Mouse (Mus musculus): ENCODE results near the gene Cntn1. TPM values are rescaled to one million over a fixed set of nuclear protein-coding genes. Genes with fewer than 3 reads are reported as not detected.
A peak's percentile ranks its signal among the peaks of the same experiment; 100 is the strongest.
"Not testable (repeated sequence)": the region's sequence is repeated elsewhere in the genome, so short reads cannot be mapped to it uniquely, and the experiment has no call there.

The Cntn1 gene
- polyA plus RNA-seq, 1 experiment from 2014 or later, result 0.51 TPM

DNA sequence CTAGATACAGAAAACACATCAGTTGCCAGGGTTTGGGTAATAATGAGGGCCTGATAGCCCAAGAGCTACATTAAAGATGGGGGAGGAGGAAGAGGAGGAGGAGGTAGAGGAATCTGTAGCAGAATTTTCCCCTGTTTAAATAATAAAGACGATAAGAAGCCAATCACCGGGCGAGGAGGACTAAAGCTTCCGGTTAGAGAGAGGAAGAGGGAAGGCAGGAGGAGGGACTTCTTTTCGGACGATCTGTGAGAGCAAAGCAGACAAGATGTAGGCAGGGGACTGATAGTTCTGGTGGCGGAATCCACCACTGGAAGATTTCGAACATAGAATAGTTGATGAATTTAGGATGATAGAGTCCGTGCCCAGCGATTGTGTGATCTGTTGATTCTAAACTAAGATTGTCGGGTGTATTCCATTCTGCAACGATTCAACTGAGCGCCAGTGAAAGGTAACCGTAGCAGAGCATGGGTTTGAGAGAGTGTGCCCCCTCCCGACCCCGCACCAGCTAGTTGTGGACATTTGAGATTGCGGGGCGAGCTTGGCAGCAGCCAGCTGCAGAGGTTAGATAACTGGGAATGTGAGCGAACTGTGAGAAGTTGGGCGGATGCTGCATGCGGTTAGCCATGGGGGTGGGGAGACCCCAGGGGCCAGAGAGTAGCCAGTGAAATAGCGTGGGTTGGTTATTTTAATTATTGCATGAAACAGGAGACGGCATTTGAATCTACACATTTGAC lies 293.3 kb downstream of the Cntn1 start:
- no peaks in the 10 kb centered on the region for H3K36me3 ChIP-seq (ENCODE audit: insufficient read depth)
- peak overlapping the region; percentile 23; the same call in 1 of the 2 replicates for H3K4me2 ChIP-seq
- TF ChIP-seq CTCF (IDR thresholded peaks at IDR 0.05; ENCODE audit: low read depth), result no peak
- peak; percentile 79; the same call in 1 of the 2 replicates for ATAC-seq (ENCODE audit: insufficient read depth)
- no peaks in the 10 kb centered on the region for H3K27me3 ChIP-seq (ENCODE audit: insufficient read depth, low read length)
- H3K4me1 ChIP-seq (ENCODE audit: insufficient read depth), result no peaks in the 10 kb centered on the region; the same call in 1 of the 2 replicates
- H3K9me3 ChIP-seq (ENCODE audit: low read depth, low read length), result no peaks in the 10 kb centered on the region
- peak overlapping the region; percentile 29 for H3K4me3 ChIP-seq (ENCODE audit: low read depth, low read length)
- DNase-seq, result peak; percentile 26
- 59% methylated on average over 23 of the region's 23 CpGs for WGBS
- peak overlapping the region; percentile 23 for H3K9ac ChIP-seq
- no peak overlapping the region for H3K27ac ChIP-seq (ENCODE audit: low read depth)

DNA sequence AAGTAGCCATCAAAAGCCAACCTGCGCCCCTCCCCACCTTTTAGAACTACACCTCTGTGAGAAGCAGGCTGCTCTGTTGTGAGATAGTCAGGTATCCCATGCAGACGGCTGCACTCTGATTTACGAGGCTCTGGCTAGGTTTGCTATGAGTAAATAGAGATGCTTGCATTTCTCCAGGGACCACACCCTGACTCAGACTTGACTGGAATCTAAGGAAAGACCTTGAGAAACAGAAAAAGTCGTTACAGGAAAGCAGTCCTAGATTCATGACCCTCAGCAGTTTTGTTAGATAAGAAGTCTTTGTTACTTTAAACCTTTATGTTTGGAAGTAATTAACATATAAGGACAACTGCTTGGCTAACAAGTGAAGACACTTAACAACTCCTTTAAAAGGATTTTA lies 296.5 kb downstream of the Cntn1 start:
- ATAC-seq (ENCODE audit: insufficient read depth) (no peak), DNase-seq (no peak)
- no peak overlapping the region for H3K27ac ChIP-seq (ENCODE audit: low read depth)
- no peaks in the 10 kb centered on the region for H3K36me3 ChIP-seq (ENCODE audit: insufficient read depth)
- H3K4me1 ChIP-seq (ENCODE audit: insufficient read depth), result no peaks in the 10 kb centered on the region; the same call in 1 of the 2 replicates
- H3K4me3 ChIP-seq (ENCODE audit: low read depth, low read length), result no peak overlapping the region
- 42% methylated on average over 4 of the region's 4 CpGs for WGBS
- no peak overlapping the region for H3K4me2 ChIP-seq
- H3K27me3 ChIP-seq (ENCODE audit: insufficient read depth, low read length), result no peaks in the 10 kb centered on the region
- no peak overlapping the region for H3K9ac ChIP-seq
- TF ChIP-seq CTCF (IDR thresholded peaks at IDR 0.05; ENCODE audit: low read depth), result no peak
- H3K9me3 ChIP-seq (ENCODE audit: low read depth, low read length), result no peaks in the 10 kb centered on the region

DNA sequence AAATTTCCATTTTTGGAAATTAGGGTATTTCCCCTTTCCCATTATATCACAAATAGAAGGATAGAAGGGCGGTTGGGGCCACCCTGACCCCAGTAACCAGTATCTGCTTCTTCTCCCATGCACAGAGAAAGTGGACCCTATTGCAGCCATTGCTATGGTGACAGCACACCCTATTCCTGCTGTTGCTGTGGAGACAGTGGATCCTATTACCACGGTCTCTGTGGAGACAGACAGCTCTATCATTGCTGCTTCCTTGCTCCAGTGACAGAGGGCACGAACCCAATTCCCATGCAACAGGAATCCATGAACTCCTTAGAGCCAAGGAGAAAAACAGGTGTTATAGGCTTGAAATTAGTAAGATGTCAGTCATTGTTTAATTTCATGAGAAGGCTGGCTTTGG lies 296.9 kb downstream of the Cntn1 start:
- H3K9me3 ChIP-seq (ENCODE audit: low read depth, low read length), result no peaks in the 10 kb centered on the region
- no peak overlapping the region for H3K4me3 ChIP-seq (ENCODE audit: low read depth, low read length)
- H3K36me3 ChIP-seq (ENCODE audit: insufficient read depth), result no peaks in the 10 kb centered on the region
- no peak for DNase-seq
- H3K4me2 ChIP-seq, result no peak overlapping the region
- no peaks in the 10 kb centered on the region for H3K27me3 ChIP-seq (ENCODE audit: insufficient read depth, low read length)
- no peak for TF ChIP-seq CTCF (IDR thresholded peaks at IDR 0.05; ENCODE audit: low read depth)
- no peak overlapping the region for H3K9ac ChIP-seq
- H3K4me1 ChIP-seq (ENCODE audit: insufficient read depth), result no peaks in the 10 kb centered on the region; the same call in 1 of the 2 replicates
- H3K27ac ChIP-seq (ENCODE audit: low read depth), result no peak overlapping the region
- 28% methylated on average over 3 of the region's 3 CpGs for WGBS
- no peak for ATAC-seq (ENCODE audit: insufficient read depth)

DNA sequence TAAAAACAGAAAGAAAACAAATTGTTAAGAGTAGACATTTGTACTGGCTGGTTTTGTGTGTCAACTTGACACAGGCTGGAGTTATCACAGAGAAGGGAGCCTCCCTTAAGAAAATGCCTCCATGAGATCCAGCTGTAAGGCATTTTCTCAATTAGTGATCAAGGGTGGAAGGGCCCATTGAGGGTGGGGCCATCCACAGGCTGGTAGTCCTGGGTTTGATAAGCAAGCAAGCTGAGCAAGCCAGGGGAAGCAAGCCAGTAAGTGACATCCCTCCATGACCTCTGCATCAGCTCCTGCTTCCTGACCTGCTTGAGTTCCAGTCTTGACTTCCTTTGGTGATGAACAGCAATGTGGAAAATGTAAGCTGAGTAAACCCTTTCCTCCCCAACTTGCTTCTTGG lies 297.5 kb downstream of the Cntn1 start:
- H3K27ac ChIP-seq (ENCODE audit: low read depth); H3K36me3 ChIP-seq (ENCODE audit: insufficient read depth); H3K4me3 ChIP-seq (ENCODE audit: low read depth, low read length); H3K27me3 ChIP-seq (ENCODE audit: insufficient read depth, low read length); H3K4me1 ChIP-seq (ENCODE audit: insufficient read depth); H3K9ac ChIP-seq; ATAC-seq (ENCODE audit: insufficient read depth); DNase-seq; H3K9me3 ChIP-seq (ENCODE audit: low read depth, low read length); H3K4me2 ChIP-seq: not testable (repeated sequence)

DNA sequence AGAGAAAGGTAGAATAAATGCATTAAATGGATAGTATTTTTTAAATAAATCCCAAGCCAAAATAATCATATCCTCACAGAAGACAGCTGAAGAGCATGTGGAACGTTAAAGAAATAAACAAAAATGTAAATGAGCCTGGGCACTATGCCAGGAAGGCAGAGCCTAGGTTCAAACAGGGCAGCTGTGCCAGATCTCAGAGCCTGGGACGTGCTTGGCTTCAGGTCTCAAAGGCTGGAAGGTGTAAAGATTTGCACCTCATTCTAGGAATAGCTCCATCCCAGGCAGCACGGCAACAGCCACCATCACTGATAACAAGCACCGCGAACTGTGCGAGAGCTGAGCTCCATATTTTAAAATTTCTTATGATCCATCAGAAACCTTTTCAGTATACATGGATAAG lies 313.2 kb downstream of the Cntn1 start:
- no peak overlapping the region for H3K4me3 ChIP-seq (ENCODE audit: low read depth, low read length)
- H3K36me3 ChIP-seq (ENCODE audit: insufficient read depth), result no peaks in the 10 kb centered on the region
- ATAC-seq (ENCODE audit: insufficient read depth) (peak; percentile 82), DNase-seq (peak; percentile 85)
- WGBS, result 27% methylated on average over 6 of the region's 6 CpGs
- no peak overlapping the region for H3K4me2 ChIP-seq
- no peak overlapping the region for H3K27ac ChIP-seq (ENCODE audit: low read depth)
- H3K27me3 ChIP-seq (ENCODE audit: insufficient read depth, low read length), result no peaks in the 10 kb centered on the region
- TF ChIP-seq CTCF (IDR thresholded peaks at IDR 0.05; ENCODE audit: low read depth), result no peak
- H3K4me1 ChIP-seq (ENCODE audit: insufficient read depth), result peaks cover 4% of the 10 kb centered on the region
- H3K9ac ChIP-seq, result no peak overlapping the region
- no peaks in the 10 kb centered on the region for H3K9me3 ChIP-seq (ENCODE audit: low read depth, low read length)

DNA sequence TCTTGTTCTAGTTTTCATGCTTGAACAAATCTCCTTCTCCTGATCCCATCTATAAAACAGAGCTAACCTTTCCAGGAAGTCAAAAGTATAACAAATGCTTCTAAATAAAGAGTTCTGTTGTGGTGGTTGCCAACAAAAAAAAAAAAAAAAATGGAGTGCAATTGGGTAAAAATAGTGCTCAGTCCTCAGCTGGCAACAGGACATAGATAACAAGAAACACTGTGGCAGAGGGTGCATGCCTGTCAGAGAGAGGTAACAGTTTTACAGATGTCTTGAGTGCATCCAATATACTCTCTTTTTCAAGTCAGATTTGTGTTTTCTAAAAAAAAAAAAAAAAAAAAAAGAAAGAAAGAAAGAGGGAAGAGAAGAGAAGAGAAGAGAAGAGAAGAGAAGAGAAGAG lies 313.6 kb downstream of the Cntn1 start:
- no peaks in the 10 kb centered on the region for H3K27me3 ChIP-seq (ENCODE audit: insufficient read depth, low read length)
- no peak overlapping the region for H3K27ac ChIP-seq (ENCODE audit: low read depth)
- no peaks in the 10 kb centered on the region for H3K36me3 ChIP-seq (ENCODE audit: insufficient read depth)
- peaks cover 4% of the 10 kb centered on the region for H3K4me1 ChIP-seq (ENCODE audit: insufficient read depth)
- ATAC-seq (ENCODE audit: insufficient read depth), result no peak
- H3K4me3 ChIP-seq (ENCODE audit: low read depth, low read length), result no peak overlapping the region
- H3K9ac ChIP-seq, result no peak overlapping the region
- H3K4me2 ChIP-seq, result no peak overlapping the region
- TF ChIP-seq CTCF (IDR thresholded peaks at IDR 0.05; ENCODE audit: low read depth), result no peak
- no peaks in the 10 kb centered on the region for H3K9me3 ChIP-seq (ENCODE audit: low read depth, low read length)
- DNase-seq, result no peak

Other genes starting within 250 kb of the Cntn1 start
- gene Smgc, start 212.9 kb upstream of the Cntn1 start, polyA plus RNA-seq (2014; fragmentation: Nextera tagmentation; extraction: Ambion mirVana), result not detected in 2 replicates